Mouse (Mus musculus): Measurements from ENCODE around the gene Slc46a1.
A peak's percentile ranks its signal among the peaks of the same experiment; 100 is the strongest.

The Slc46a1 gene

GRCm38 (mm10) chr11:78501529-78501928 is 36.0 kb downstream of the Slc46a1 start:
- no peak for DNase-seq (ENCODE audit: low spot score in 2 of 2)

GRCm38 (mm10) chr11:78502909-78503650 is 37.6 kb downstream of the Slc46a1 start, which contains the start of gene Sebox:
Gene Sebox, plus strand, starts transcription at chr11:78503447.
- DNase-seq (ENCODE audit: low spot score in 2 of 2) = no peak

- no peak for DNase-seq (ENCODE audit: low spot score in 2 of 2)
These were observed 39.9 kb downstream of the Slc46a1 start for GRCm38 (mm10) chr11:78505430-78505829.

- DNase-seq (ENCODE audit: low spot score in 2 of 2) = no peak
These were observed 43.7 kb downstream of the Slc46a1 start for GRCm38 (mm10) chr11:78509148-78509547.

- DNase-seq (ENCODE audit: low spot score in 2 of 2) = peak; percentile 81 to 83
These were observed 46.8 kb downstream of the Slc46a1 start, which contains the start of the genes Tmem199 and Poldip2 for GRCm38 (mm10) chr11:78512025-78512957. Gene Tmem199, minus strand, starts transcription at chr11:78512172. Gene Poldip2, plus strand, starts transcription at chr11:78512193.

GRCm38 (mm10) chr11:78513106-78513790 is 47.8 kb downstream of the Slc46a1 start:
- DNase-seq (ENCODE audit: low spot score in 2 of 2) = no peak

GRCm38 (mm10) chr11:78515549-78516325 is 50.2 kb downstream of the Slc46a1 start:
- DNase-seq (ENCODE audit: low spot score in 2 of 2) = no peak

- DNase-seq (ENCODE audit: low spot score in 2 of 2) = no peak
These were observed 53.4 kb downstream of the Slc46a1 start for GRCm38 (mm10) chr11:78518931-78519330.

Measured in frontal cortex, postnatal 14 days (tissue).